Mouse (Mus musculus): ENCODE measurements around the gene Plekhh3. TPM values are rescaled to one million over a fixed set of nuclear protein-coding genes. Genes with fewer than 3 reads are reported as not detected.

Gene Plekhh3
- total RNA-seq (2021): 10 to 100 TPM; 26.6 to 26.9 TPM
- long read RNA-seq, experiment 1, transcript Plekhh3-206 (13 exons, 3,010 nt): major isoform, 22 of 53 reads
- long read RNA-seq, experiment 1, transcript Plekhh3-201 (13 exons, 3,056 nt): minor isoform, 11 of 53 reads
- long read RNA-seq, experiment 1, partial matches to known transcripts: 6 of 53 reads
- long read RNA-seq, experiment 1, other reads (novel, unspliced or antisense): 10 of 53 reads
- long read RNA-seq, experiment 2, transcript Plekhh3-201 (13 exons, 3,056 nt): major isoform, 21 of 57 reads
- long read RNA-seq, experiment 2, transcript Plekhh3-206 (13 exons, 3,010 nt): minor isoform, 20 of 57 reads
- long read RNA-seq, experiment 2, partial matches to known transcripts: 1 of 57 reads
- long read RNA-seq, experiment 2, other reads (novel, unspliced or antisense): 12 of 57 reads

DNA sequence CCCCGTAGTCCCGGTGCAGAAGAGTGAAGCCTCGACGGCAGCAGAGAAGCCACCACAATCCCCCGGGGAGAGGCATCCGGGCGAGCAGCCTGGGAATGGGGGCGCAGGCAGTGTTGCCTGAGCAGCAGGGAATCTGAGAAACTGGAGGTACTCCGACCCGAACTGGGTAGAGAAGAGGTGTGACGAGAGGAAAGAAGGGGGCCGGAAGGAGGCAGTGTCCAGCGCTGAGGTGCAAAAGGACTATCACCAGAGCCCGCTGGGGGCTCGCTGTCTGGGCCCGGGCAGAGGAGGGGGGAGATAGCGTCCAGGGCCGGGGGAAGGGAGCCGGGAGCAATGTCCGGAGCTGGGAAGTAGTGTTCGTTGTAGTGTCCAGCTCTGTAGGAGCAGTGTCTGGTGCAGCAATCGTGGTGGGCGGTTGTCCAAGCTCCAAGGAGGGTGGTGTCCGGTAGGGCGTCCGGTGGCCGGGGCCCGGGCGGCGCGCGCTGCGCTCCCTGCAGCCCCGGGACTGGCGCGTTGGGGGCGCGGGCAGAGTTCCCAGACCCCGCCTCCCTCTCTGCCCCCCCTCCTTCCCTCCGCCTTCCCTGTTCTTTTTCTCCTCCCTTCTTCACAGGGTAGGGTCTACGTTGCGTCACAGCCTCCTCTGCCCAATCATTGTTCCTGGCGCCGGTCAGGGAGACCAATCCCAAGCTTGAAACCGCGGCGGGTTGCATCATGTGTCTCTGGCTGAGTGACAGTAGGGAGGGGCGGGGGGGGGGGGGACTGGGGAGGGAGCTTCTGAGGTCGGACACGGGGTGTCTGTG is at the start of gene Plekhh3:
TSS of gene Plekhh3 (minus strand) at position 541 of the 800 bp plus-strand sequence.
- peak; percentile 92 to 93 for DNase-seq
- intact Hi-C loops (cut with DNase I): loop anchor here (10.0 kb wide), 1 partner anchor 276 kb away; no protein-coding TSS in a partner anchor

- DNase-seq: no peak
- intact Hi-C loops (cut with DNase I): no loop called here
Observed at GRCm38 (mm10) chr11:101220853-101221252, 49.7 kb upstream of the Plekhh3 start.

DNA sequence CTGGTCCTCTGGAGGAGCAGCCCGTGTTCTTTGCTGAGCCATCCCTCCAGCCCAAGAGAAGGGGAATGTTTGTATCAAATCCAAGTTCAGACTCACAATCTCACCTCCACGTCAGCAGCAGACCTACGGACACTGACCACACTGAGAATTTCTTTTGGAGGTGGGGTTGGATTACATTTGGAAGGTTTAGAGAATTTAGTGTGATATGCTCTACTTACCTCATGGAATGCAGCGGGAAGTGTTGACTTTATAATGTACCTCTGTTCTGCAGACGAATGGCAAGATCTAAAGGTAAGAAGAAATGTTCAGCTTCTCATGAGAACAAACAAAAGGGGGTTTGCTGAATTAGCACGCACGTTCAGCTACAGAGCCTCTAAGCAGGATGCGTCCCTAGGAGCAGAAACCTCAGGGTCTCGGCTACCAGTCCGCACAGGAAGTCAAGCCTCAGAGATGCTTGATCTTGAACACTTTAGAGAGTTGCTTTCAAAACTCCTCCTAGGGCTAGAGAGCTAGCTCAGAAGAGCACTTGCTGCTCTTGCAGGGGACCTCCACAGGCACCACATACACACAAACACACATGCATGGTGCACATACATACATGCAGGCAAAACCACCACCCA is 47.4 kb upstream of the Plekhh3 start:
- intact Hi-C loops (cut with DNase I): no loop called here
- no peak for DNase-seq

DNA sequence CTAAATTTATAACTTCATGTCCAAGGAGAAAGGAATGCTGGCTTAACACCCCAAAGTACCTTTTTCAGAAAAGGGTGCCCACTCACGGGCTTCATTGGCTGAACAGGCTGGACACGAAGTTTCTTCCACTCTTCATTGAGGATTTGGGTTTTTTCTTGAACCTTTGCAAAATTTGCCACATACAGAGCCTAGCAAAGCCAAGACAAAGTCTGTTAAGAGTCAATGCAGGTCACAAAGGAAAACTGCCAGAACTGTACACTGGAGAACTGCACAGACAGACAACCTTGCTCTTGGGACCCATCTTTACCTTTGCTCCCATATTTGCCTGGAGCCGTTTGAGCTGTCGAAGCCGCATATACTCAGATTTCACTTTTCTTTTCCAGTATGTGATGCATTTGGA is 45.8 kb upstream of the Plekhh3 start:
- intact Hi-C loops (cut with DNase I): no loop called here

DNA sequence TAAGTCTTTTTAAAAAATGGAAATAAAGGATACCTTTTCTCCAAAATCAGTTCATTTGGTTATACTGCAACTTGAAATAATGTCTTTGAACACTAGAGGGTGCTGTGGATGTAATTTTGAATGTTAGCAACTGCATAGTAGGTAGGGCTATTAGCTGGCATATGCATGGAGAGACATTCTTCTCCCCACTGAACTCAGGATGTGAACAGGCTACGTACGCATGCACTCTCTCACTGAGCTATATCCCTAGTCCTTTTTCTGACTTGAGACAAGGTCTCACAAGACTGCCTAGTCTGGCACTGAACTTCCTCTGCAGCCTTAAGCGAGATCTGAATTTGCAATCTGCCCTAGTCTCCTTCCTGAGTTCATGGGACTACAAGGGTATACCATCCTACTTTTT is 40.8 kb upstream of the Plekhh3 start:
- intact Hi-C loops (cut with DNase I): loop anchor here (1.0 to 5.0 kb wide), 3 partner anchors 36 to 185 kb away; partner anchors contain the start of gene Becn1

More for the DNA sequence above, 45.8 kb upstream of the Plekhh3 start:
- no peak for DNase-seq

GRCm38 (mm10) chr11:101200986-101201385 is 29.8 kb upstream of the Plekhh3 start:
- intact Hi-C loops (cut with DNase I): no loop called here
- peak in 1 of 2 experiments; percentile 45 for DNase-seq

More for the DNA sequence above, 40.8 kb upstream of the Plekhh3 start:
- peak in 1 of 2 experiments; percentile 58 for DNase-seq

- intact Hi-C loops (cut with DNase I): no loop called here
- DNase-seq: no peak
Observed at GRCm38 (mm10) chr11:101199555-101199954, 28.4 kb upstream of the Plekhh3 start.

GRCm38 (mm10) chr11:101196175-101196574 is 25.0 kb upstream of the Plekhh3 start:
- intact Hi-C loops (cut with DNase I): no loop called here
- no peak for DNase-seq

DNA sequence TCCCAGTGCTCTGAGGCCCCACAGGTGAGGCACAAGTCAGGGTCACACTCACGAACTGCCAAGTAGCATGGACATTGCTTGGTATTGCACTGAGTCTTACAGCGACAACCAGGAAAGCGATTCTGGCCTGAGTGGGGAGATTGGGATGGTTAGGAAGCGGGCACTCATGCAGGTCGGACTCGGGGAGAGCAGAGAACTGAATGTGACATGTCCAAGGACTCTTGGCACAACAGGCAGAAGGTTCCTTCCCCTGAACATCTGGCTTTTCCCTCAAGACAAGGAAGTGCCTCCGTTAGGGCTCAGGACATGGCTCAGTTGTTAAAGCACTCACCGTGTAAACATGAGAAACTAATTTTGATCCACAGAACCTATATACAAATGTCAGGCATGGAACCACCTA is 24.4 kb upstream of the Plekhh3 start:
- no peak for DNase-seq
- intact Hi-C loops (cut with DNase I): no loop called here

GRCm38 (mm10) chr11:101195101-101195500 is 23.9 kb upstream of the Plekhh3 start:
- intact Hi-C loops (cut with DNase I): no loop called here
- DNase-seq: no peak

DNA sequence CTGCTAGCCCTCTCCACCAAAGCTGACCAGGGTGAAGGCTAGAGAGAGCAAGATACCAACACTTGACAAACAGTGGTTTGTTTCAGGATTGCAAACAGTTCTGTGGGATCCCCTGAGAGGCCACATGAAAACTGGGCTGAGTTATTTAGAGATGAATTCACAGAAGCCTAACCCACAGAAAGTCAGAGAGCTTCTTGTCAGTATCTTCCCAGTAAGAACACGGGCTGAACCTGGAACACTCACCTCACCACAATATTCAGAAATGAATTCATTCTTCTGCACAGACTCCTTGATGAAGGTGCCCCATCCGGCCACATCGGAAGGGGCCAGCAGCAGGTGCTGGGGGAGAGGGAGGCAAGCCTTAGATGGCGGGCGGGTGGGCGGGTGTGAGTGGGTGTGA is 23.5 kb upstream of the Plekhh3 start:
- DNase-seq: no peak
- intact Hi-C loops (cut with DNase I): no loop called here

- intact Hi-C loops (cut with DNase I): no loop called here
- DNase-seq: no peak
Observed at GRCm38 (mm10) chr11:101194137-101194536, 23.0 kb upstream of the Plekhh3 start.

DNA sequence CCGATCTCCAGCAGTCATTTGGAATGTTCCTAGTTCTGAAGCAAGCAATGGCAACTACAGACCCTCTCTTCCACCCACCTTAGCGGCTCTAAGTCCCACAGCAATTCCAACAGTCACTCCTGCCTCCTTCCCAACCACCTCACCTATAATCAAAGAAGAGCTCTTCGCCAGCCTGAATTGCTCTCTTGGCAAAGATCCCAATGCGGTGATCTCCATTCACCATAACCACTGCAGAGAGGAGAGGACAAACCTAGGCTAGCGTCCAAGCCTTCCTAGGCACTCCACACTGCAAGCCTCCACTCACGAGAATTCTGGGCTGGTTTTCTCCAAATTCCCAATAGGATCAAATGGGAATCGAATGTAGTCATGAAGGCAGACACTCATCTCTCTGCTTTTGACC is 21.9 kb upstream of the Plekhh3 start:
- DNase-seq: no peak
- intact Hi-C loops (cut with DNase I): no loop called here

DNA sequence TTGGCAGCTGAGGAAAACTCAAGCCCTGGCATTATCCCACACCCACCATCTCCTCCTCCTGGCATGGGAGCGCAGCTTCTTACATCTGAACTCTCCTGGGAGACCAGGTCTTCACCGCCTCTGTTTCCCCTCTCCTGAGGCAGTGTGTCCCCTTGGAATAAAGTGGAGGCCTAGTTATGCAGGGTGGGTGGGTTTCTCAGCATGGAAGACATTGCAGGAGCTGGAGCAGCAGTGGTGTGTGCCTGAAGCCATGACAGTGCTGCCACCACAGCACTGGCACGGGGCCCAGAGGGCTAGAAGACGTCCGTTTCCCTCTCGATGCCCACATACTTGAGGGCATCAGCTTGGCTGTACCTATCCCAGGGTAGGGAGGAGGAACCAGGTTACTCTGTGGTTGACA is 21.5 kb upstream of the Plekhh3 start:
- intact Hi-C loops (cut with DNase I): no loop called here

DNA sequence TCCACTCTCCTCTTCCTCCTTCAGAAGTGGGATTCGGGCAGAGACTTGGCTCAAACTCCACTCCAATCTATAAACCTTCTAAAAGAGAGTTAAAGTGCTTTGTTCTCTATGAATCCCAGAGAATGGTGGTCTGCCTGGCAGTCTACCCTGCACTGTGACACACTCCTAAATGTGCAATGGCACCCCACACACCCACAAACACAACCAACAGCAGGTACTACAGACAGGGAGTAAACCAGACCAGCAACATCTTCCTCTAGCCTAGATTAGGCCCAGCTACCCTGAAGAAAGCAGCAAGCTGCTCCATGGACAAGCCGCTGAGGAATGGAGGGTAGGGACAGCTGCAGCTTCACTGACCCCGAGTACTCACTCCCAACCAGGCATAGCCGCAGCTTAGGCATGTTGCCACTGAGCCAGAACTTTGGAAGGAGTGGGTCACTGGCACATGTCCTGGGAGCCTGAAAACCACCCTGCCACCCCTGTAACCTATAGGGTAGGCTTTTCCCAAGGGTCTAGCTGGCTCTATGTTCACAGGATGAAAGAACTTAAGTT is 20.8 kb upstream of the Plekhh3 start:
- DNase-seq: no peak
- intact Hi-C loops (cut with DNase I): no loop called here

More for the DNA sequence above, 21.5 kb upstream of the Plekhh3 start:
- DNase-seq: no peak

DNA sequence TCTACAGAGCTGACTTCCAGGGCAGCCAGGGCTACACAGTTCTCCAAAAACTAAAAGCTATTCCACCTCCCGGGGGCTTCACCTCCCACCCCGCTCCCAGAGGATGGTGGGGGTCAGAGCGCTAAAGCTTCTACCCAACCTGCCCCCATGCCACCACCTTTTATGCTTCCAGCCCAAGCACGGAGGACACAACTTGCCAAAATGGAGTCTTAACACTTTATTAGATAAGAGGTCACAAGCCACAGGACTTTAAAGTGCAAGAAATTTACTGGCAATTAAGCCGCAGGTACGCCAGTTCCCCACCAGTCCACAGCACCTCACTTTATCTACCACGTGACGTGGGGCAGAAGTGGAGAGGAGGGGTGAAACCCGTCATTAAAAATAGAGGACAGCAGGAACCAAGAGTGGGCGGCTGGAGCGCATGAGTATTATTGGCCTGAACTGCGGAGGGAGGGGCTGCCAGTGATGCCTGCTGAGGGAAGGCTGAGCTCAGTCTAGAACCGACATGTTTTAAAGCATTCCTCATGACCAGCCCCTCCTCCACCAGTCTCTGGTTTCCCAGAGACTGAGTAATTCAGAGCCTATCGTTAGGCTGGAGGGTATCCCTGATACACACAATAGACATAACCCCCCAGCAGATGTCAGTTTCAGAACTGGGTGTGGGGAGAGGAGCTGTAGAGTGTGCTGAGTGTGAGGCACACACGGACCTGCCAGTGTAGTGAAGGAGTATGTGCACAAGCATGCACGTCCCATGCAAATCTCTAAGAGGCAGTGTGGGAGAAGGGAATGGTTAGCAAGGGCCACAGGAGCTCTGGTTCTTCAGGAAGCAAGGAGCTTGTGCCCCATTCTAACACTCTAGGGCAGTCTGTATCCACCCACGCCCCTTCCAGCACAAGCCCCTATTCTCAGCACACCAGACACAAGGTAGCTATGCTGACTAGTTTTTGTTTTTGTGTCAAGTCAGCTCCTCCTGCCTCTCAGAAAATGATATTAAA is 20.1 kb upstream of the Plekhh3 start:
- intact Hi-C loops (cut with DNase I): no loop called here
- no peak for DNase-seq

DNA sequence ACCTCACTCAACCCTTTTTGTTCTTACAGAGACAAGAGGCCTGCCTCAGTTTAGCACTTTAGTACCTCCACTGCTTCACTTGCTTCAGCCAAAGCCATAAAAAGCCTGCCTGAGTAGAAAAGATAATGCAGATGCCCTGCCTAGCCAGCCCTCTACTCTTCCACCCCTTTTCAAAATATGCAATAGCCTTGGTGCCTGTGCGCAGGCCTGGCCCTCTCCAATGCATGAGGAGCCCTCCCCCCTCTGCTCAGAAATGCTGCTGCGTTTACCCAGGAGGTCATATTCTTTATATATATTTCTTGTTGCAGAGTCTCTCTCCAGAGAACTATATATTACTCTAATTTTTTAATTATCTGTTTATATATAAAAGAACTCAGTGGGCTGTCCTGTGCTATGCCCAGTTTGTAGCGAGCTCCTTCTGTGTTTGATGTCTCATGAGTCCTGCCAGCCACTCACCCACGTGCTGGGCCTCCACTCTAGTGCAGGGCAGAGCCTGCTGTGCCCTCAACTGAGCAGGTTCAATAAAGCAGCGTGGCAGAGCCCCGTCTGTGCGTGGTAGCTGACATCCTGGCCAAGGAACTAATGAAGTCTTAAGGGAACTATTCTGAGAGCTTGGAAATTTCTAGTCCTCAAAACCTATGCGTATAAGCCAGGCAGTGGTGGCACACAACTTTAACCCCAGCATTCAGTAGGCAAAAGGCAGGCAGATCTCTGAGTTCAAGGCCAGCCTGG is 19.2 kb upstream of the Plekhh3 start:
- intact Hi-C loops (cut with DNase I): no loop called here
- DNase-seq: no peak

DNA sequence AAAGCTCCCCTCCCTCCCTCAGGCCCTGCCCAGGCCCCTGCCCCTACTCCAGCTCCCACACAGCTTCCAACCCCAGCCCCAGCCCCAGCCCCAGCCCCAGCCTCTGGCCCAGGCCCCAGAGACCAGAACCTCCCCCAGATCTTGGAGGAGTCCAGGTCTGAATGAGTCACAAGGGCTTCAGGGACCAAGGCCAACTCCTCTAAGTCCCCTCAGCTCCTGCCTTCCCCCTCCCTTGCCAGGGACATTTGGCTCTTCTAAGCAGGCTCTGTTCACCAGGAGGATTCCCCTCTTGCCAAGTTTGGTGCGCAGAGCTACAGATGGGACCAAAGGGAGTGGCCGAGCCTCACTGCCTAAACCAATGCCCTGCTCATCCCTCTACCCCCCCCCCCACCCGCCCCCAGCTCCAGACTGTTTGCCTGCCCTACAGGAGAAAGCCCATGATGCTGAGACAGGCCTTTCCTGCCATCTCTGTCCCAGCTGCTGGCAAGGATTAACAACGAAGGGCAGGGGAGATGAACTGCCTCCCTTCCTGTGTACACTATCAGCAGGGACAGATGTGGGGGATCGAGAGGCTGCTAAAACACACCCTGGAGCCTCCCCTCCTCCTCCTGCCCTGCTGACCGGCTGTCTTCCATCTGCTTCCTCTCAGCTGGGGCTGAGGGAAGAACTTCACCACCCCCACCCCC is 18.5 kb upstream of the Plekhh3 start:
- peak; percentile 73 to 77 for DNase-seq
- intact Hi-C loops (cut with DNase I): no loop called here
